Mouse (Mus musculus) spleen, adult 12 weeks (tissue): ENCODE data around the gene Nuf2.

Source experiments
- DNase-seq: peaks from one replicate; pipeline ENCODE4 v3.0.0; 2022; ENCODE audit warnings: low spot score

Gene Nuf2

DNA sequence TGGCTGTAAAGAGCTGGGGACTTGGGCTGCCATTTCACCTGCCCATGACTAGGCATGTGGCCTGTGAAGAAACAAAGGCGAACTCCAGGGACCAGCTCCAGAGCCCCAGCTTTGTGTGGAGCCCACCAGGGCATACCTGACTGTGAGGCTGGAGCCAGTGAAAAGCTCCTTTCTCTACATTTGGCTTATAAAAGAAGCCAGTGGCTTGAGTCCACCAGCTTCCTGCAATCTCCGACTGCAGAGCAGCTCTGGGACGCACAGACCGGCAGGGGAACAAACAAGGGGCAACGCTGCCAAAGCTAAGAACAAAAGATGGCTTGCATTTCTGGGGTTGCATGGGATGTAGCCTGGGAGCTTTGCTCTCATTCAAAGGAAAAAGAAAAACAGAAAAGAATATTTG, 63.5 kb downstream of the Nuf2 start:
- no peak for DNase-seq

DNA sequence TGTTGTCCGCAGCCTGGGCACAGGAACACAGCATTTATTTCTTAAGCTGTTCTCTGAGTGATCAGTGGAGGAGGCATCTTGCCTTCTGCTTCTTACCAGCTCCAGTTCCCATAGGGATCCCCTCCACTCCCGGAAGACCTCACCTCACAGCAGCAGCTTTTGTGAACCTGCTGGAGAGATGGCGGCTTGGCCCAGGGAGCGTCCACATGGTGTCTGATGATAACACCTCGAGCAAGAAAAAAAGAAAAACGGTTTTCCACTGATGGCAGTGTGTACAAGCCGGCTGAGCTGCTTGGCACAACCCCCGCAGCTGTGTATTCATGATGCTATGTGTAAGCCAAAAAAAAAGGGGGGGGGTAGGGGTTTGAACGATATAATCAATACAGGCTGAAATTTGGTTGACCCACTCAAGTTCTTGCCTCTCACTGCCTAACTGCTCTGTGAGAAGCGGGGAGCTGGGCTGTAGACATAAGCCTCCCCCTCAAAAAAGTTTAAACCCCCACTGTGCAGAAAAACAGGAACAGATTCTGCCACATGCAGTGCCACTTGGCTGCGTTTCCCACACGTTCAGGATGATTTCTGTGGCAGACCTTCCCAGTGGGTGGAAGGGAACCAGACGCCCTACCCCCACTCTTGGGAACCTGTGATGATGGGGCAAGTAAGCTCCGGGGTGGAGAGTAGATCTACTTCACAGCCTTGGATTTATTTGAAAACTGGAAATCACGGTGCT, 68.7 kb downstream of the Nuf2 start:
- DNase-seq = no peak

DNA sequence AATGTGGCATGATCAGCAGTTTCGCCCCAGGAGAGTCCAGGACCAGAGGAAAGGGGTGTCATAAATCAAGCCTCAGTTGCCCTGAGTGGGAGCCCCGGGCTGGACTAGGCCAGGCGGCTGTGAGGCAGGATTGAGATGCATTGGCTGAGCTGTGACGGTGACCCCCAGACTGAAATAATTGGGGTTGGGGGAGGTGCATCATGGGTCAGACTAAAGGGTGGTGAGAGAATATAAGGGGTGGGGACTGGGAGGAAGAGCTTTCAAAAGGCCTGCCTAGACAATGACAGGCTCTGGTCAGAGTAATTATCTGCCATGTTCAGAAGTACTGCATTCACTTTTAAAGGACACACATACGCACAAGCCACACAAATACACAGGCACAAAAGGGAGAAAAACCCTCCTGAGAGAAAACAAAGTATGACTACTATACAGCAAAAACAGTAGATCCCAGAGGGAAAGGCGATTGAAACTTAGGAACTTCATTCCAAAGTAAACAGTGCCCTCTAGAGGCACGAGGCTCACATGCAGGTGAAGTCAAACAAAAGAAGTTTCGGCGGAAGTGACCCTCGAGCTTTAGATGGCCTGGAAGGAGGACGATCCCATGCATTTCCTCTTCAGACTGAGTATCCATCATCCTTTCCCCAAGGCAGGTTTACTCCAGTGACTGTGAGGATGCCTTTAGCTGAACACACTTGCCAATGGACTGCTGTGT, 72.0 kb downstream of the Nuf2 start:
- no peak for DNase-seq
